ENCODE assay signal across 8 mouse cellular contexts in the genomic region with DNA sequence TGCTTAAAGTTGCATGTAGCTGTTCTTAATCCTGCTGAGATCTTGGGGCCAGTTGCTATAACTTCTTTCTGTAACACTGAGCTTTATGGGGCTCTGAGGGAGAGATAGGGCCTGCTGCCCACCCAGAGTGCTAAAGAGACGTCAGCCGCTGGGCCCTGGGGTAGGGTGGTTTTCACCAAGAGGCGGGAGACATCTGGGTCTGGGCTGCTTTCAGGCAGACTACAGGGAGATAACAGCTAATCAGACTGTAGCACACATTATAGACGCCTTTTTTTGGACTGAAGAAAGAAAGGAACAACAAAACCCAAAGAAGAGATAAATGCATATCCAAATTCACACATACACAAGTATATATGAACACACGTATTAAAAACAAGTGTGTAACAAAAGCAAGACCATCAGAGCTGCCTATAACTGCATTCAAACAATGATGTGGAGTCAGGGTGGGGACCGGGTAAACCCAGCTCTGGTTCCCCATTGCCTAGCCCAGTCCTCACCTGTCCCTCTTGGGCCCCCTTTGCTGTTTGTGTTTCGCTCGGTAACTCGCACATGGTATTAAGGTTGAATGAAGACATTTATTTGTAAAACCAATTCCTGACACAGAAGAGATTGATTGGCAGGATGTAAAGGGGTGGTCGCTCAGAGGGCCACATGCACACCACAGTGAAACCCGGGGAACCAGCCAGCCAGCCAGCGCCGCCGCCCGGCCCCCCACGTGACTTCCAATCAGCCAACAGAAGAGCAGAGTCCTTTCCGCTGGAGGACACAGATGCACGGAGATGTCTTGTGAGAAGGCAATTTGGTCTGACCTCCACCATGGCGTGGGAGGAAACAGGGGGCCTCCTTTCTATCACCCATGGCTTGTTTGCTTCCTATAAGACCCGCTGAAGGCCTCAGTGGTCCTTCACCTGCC. TPM values are rescaled to one million over a fixed set of nuclear protein-coding genes. Genes with fewer than 3 reads are reported as not detected.
DNase-seq lines count a peak whose midpoint lies in the region; ATAC-seq lines count a peak whose summit lies in the region.

No protein-coding gene starts in this region.

- H3K4me1 ChIP-seq in embryonic facial prominence, embryonic 10.5 days = peaks cover 79% of the 10 kb centered on the region
- peaks cover 33% of the 10 kb centered on the region for H3K4me1 ChIP-seq in intestine, embryonic 14.5 days (replicated peaks; ENCODE audit: control insufficient read depth, insufficient read depth, low read length)
- H3K4me1 ChIP-seq in liver, embryonic 15.5 days (replicated peaks) = peaks cover 91% of the 10 kb centered on the region

- H3K9me3 ChIP-seq in embryonic facial prominence, embryonic 10.5 days = no peaks in the 10 kb centered on the region
- H3K9me3 ChIP-seq in intestine, embryonic 14.5 days (ENCODE audit: control insufficient read depth, low read length) = no peaks in the 10 kb centered on the region
- H3K9me3 ChIP-seq in liver, embryonic 15.5 days (replicated peaks) = no peaks in the 10 kb centered on the region

- peak; percentile 57 for DNase-seq in ovary, postnatal 36 days (ENCODE audit: low spot score)
- no peak for DNase-seq in ovary, postnatal 10 days (ENCODE audit: low spot score)
- peak; percentile 88 for DNase-seq in embryonic facial prominence, embryonic 10.5 days (ENCODE audit: low spot score)
- DNase-seq in intestine, embryonic 14.5 days (ENCODE audit: low spot score) = no peak
- peak; percentile 82 for DNase-seq in retina, postnatal 1 day
- DNase-seq in frontal cortex, postnatal 36 days (ENCODE audit: low spot score in 2 of 2) = no peak
- no peak for DNase-seq in ovary, postnatal 14 days (ENCODE audit: low spot score)

- H3K9ac ChIP-seq in intestine, embryonic 14.5 days (ENCODE audit: low read length) = no peak overlapping the region
- H3K9ac ChIP-seq in liver, embryonic 15.5 days = peak overlapping the region; percentile 60

- 34% methylated on average over 20 of the region's 20 CpGs for WGBS in embryonic facial prominence, embryonic 10.5 days
- WGBS in intestine, embryonic 14.5 days = 43% methylated on average over 20 of the region's 20 CpGs
- 13% methylated on average over 20 of the region's 20 CpGs for WGBS in liver, embryonic 15.5 days (ENCODE audit: insufficient replicate concordance)

- no peaks in the 10 kb centered on the region for H3K36me3 ChIP-seq in embryonic facial prominence, embryonic 10.5 days (replicated peaks)
- H3K36me3 ChIP-seq in intestine, embryonic 14.5 days (ENCODE audit: control insufficient read depth, insufficient read depth, low read length) = no peaks in the 10 kb centered on the region
- H3K36me3 ChIP-seq in liver, embryonic 15.5 days (replicated peaks) = no peaks in the 10 kb centered on the region

- peak overlapping the region; percentile 36 for H3K4me2 ChIP-seq in intestine, embryonic 14.5 days (ENCODE audit: low read length)
- H3K4me2 ChIP-seq in liver, embryonic 15.5 days = peak overlapping the region; percentile 78

- ATAC-seq in intestine, embryonic 14.5 days (replicated peaks; ENCODE audit: low FRiP score, low TSS enrichment, low read depth) = peak; percentile 79
- peak; percentile 90 for ATAC-seq in liver, embryonic 15.5 days (ENCODE audit: insufficient read depth)

- H3K4me3 ChIP-seq in embryonic facial prominence, embryonic 10.5 days = peak overlapping the region; percentile 48
- H3K4me3 ChIP-seq in intestine, embryonic 14.5 days (ENCODE audit: low read depth, low read length) = no peak overlapping the region
- H3K4me3 ChIP-seq in liver, embryonic 15.5 days (replicated peaks) = peak overlapping the region; percentile 55

- H3K27ac ChIP-seq in embryonic facial prominence, embryonic 10.5 days (replicated peaks) = peak overlapping the region; percentile 89
- H3K27ac ChIP-seq in intestine, embryonic 14.5 days (ENCODE audit: low read depth) = peak overlapping the region; percentile 16; the same call in 1 of the 2 replicates
- peak overlapping the region; percentile 93 for H3K27ac ChIP-seq in liver, embryonic 15.5 days (replicated peaks)

- no peaks in the 10 kb centered on the region for H3K27me3 ChIP-seq in embryonic facial prominence, embryonic 10.5 days (replicated peaks; ENCODE audit: low read depth, poor library complexity, severe bottlenecking)
- H3K27me3 ChIP-seq in intestine, embryonic 14.5 days (replicated peaks; ENCODE audit: control insufficient read depth, insufficient read depth, low read length) = no peaks in the 10 kb centered on the region
- H3K27me3 ChIP-seq in liver, embryonic 15.5 days = no peaks in the 10 kb centered on the region

RNA-seq across cellular contexts. Expression of a gene that starts 24.2 kb away (rescaled TPM):
- polyA plus RNA-seq in embryonic facial prominence, embryonic 10.5 days (2016; fragmentation: Nextera tagmentation; extraction: Ambion mirVana) = 18.9 and 21.6 TPM in 2 replicates
- polyA plus RNA-seq in intestine, embryonic 14.5 days (2014; fragmentation: Nextera tagmentation; extraction: Ambion mirVana) = 13.0 and 13.6 TPM in 2 replicates
- 0.83 and 1.0 TPM in 2 replicates for polyA plus RNA-seq in liver, embryonic 15.5 days (2015; fragmentation: Nextera tagmentation; extraction: Ambion mirVana)

Comparison
In these comparisons a context has a peak if more than half of its experiments do, and no peak if none do; other contexts are left out.
1. DNase-seq: peak in ovary, postnatal 36 days (single experiment), embryonic facial prominence, embryonic 10.5 days (single experiment) and retina, postnatal 1 day (single experiment); none in ovary, postnatal 10 days (single experiment), intestine, embryonic 14.5 days (single experiment), frontal cortex, postnatal 36 days (0 of 2) and ovary, postnatal 14 days (single experiment).
2. H3K27ac ChIP-seq: peak in every context shown above with its lines; median percentile 93 in liver, embryonic 15.5 days; 89 in embryonic facial prominence, embryonic 10.5 days; 16 in intestine, embryonic 14.5 days.